Mouse (Mus musculus) left cerebral cortex, adult 2 months (tissue): Measurements from ENCODE around the gene Fkbp14. TPM values are rescaled to one million over a fixed set of nuclear protein-coding genes. Genes with fewer than 3 reads are reported as not detected.

Experiments used
- DNase-seq, 2 experiments: peaks; one replicate each; pipeline ENCODE4 v3.0.0; 2021 to 2022; ENCODE audit warnings: low spot score in 2 of 2, mixed read lengths in 1 of 2; ENCODE audit errors: extremely low spot score in 1 of 2
- H3K27ac ChIP-seq: fragments of 200-600 bp; 2 replicates; pipeline ENCODE4 v1.8.1; 2022
- H3K4me3 ChIP-seq: fragments of 200-600 bp; 2 replicates; pipeline ENCODE4 v1.8.1; 2022
- CTCF ChIP-seq: fragments of 200-600 bp; IDR thresholded peaks from 2 replicates; pipeline ENCODE4 v1.8.1; 2022; ENCODE audit warnings: antibody characterized with exemption, mild to moderate bottlenecking, moderate library complexity
- intact Hi-C: fragments of 180-260 bp; cut with DNase I; formaldehyde crosslinking; loops from one replicate; pipeline ENCODE4 v1.15.1; 2025
- long read RNA-seq, 2 experiments: library from polyadenylated mRNA; stranded (forward); transcript quantifications; one replicate each; pipeline ENCODE4 v2.0.0; 2021; ENCODE audit warnings: borderline mapping rate in 2 of 2
- total RNA-seq, 2 experiments: library from RNA; stranded (reverse); gene quantifications; 2 replicates each; pipeline ENCODE4 v1.2.3; 2021

Fkbp14 gene
- 1 to 10 TPM; 9.0 to 9.2 TPM for total RNA-seq
- long read RNA-seq, experiment 1, transcript Fkbp14-201 (4 exons, 2,694 nt) = major isoform, 5 of 6 reads
- long read RNA-seq, experiment 1, partial matches to known transcripts = 0 of 6 reads
- long read RNA-seq, experiment 1, other reads (novel, unspliced or antisense) = 0 of 6 reads
- long read RNA-seq, experiment 2, transcript Fkbp14-201 (4 exons, 2,694 nt) = major isoform, 6 of 10 reads
- long read RNA-seq, experiment 2, partial matches to known transcripts = 0 of 10 reads
- long read RNA-seq, experiment 2, other reads (novel, unspliced or antisense) = 2 of 10 reads

DNA sequence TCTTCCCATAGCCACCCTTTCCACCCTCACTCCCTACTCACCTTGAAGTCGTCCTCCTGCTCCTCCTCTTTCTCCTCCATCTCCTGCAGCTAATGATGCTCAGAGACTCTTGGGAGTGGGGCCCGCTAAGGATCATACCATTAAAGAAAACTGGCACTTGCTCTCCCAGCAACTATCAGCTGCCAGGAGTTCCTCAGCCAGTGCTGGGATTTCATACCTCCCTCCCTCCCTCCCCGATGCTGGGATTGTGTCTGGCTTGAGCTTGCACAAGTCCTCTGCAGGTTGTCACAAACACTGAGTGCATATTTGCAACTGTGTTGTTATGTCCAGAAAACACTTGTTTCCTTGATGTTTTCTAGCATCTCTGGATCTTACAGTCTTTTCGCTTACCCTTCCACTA, at the start of gene Fkbp14:
Fkbp14 (minus strand) TSS at position 101 of the 400 bp plus-strand sequence.
- no peak within 1 kb of the TSS for H3K4me3 ChIP-seq
- DNase-seq = no peak
- TF ChIP-seq CTCF = no peak

DNA sequence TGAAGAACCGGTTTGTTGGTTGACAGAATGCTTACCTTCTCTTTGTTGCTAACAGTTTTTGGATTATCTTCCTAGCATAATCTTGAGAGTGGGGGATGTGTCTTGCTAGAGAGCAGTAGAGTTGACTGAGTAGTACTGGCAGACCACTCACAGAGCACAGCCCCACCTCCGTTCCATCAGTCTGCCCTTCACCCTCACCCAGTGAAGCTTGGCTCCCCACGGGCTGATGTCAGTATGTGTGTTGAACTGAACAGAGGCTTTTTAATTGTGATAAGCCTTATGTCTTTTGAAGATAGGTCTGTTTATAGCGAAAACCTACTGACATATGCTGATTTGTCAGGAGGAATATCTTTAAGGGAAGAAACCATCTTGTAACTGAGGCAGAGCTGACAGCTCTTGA, 46.1 kb upstream of the Fkbp14 start:
- no peak for TF ChIP-seq CTCF
- H3K4me3 ChIP-seq = no peak overlapping the region
- intact Hi-C loops = no loop called here
- DNase-seq = no peak
- no peak overlapping the region for H3K27ac ChIP-seq

More for the DNA sequence above, at the start of gene Fkbp14:
- intact Hi-C loops = loop anchor here (5.0 to 10.0 kb wide), 2 partner anchors 395 to 438 kb away; partner anchors contain the start of genes Gars and Ggct
- no peak within 1 kb of the TSS for H3K27ac ChIP-seq

DNA sequence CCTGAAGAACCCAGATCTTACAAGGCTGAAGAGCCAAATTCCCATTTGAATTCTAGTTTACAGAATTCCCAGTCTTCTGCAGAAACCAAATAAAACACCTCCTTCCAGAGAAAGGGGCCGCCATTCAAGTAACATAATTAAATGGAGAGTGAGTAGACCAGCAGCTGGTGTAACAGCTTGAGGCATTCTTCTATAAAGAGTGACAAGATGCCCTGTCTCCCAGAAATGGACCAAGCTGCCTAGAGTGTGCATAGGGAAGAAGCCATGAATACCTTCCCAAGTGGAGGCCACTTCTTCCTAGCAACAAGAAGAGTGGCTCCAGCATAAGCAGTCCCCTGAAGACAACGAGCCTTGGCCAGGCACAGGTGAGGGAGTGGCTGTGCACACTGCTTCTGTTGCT, 44.8 kb upstream of the Fkbp14 start:
- DNase-seq = peak in 1 of 2 experiments; percentile 13
- Histone ChIP-seq H3K27ac (no peak overlapping the region), H3K4me3 (no peak overlapping the region)
- no peak for TF ChIP-seq CTCF
- intact Hi-C loops = no loop called here

DNA sequence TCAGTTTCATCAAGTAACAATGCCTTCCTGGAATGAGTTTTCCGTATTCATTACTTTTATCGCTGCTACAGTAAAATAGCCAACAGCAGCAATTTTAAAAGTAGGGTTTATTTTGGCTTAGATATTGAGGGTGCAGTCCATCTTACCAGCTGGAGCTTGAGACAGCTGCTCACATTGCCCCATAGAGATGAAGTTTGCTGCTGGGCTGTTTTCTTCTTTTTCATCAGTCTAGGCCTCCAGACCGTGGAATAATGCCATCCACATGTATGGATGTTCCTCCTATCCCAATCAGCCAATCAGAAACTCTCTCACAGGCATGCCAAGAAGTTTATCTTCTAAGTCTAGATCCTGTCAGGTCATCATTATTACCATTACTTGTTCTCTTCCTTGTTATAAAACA, 42.8 kb upstream of the Fkbp14 start:
- H3K27ac ChIP-seq = no peak overlapping the region
- no peak overlapping the region for H3K4me3 ChIP-seq
- no peak for TF ChIP-seq CTCF
- intact Hi-C loops = loop anchor here (5.0 kb wide), 1 partner anchor 177 kb away; the partner anchor contains the start of gene Znrf2
- DNase-seq = no peak

DNA sequence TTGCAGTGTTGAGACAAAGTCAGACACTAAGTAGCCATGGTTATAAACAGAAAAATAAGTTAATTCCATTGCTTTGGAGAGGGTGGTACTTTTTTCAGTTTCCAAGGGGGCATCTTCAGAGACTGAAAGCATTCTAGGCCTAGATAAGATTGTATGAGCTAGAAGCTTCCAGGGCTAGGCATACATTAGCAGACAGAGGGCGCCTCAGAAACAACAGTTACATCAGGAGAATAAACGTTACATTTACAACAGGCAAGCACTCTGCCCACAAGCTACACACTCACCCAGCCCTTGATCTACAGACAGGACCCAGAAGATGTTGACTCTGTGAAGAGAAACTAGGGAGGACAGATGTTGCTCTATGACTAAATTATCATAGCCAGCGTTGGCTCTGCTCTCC, 34.4 kb upstream of the Fkbp14 start:
- peak; percentile 65 for TF ChIP-seq CTCF
- no peak overlapping the region for H3K4me3 ChIP-seq
- peak; percentile 19 to 24 for DNase-seq
- no peak overlapping the region for H3K27ac ChIP-seq
- intact Hi-C loops = loop anchor here (5.0 kb wide), 1 partner anchor 51 kb away; the partner anchor contains the start of gene Mturn

DNA sequence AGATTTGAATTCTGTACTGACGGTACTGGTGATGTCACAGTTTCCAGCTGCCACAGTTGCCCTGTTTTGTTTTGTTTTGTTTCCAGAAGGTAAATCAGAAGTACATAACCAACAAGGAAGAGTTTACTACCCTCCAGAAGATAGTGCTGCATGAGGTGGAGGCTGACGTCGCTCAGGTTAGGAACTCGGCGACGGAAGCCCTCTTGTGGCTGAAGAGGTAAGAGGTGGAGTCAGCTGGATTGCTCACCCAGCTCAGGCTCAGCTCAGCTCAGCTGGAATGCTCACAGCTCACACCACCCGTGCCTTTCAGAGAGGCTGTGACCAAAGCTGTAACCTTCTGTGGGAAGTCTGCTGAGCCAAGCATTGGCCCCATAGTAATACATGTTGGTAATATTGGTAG, 32.6 kb upstream of the Fkbp14 start:
- peak; percentile 24 for DNase-seq
- TF ChIP-seq CTCF = peak; percentile 36
- Histone ChIP-seq H3K4me3 (no peak overlapping the region), H3K27ac (no peak overlapping the region)
- intact Hi-C loops = loop anchor here (5.0 kb wide), 1 partner anchor 53 kb away; the partner anchor contains the start of gene Mturn

DNA sequence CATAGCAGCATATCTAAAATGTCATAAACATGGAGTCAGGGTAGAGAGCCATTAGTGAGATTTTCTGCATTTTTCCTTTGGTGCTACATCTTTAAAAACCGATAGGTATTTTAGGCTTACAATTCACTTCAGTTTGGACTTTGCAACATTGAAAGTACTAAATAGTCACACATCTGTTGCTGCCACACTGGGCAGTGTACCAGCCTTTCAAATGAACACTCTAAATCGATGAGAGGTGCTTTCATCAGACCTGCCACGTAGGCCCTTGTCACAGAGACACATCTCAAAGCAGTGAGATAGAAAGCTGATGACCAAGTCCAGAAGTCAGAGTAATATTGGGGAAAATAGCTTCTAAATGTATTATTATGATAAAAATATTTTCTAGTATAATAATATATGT, 31.3 kb upstream of the Fkbp14 start:
- no peak overlapping the region for H3K4me3 ChIP-seq
- no peak for DNase-seq
- TF ChIP-seq CTCF = no peak
- intact Hi-C loops = no loop called here
- no peak overlapping the region for H3K27ac ChIP-seq

DNA sequence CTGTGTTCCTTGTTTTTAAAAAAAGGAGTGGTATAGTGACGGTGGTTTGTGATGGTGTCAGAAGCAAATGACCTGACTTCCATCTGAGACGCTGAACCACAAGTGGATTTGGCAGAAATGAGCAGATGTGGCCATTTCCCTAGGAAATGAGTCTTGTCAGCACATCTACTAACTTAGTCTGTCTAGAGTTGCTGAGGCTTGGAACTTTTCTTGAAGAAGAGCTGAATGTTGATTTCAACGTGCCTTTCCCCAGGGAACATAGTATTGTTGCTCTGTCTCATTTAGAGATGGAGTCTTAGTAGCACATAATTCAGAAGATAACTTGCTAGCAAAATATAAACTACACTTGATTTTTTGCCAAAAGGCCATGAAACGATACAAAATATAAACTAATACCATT, 23.2 kb upstream of the Fkbp14 start:
- intact Hi-C loops = no loop called here
- no peak for DNase-seq
- TF ChIP-seq CTCF = no peak
- H3K27ac ChIP-seq = no peak overlapping the region
- no peak overlapping the region for H3K4me3 ChIP-seq

DNA sequence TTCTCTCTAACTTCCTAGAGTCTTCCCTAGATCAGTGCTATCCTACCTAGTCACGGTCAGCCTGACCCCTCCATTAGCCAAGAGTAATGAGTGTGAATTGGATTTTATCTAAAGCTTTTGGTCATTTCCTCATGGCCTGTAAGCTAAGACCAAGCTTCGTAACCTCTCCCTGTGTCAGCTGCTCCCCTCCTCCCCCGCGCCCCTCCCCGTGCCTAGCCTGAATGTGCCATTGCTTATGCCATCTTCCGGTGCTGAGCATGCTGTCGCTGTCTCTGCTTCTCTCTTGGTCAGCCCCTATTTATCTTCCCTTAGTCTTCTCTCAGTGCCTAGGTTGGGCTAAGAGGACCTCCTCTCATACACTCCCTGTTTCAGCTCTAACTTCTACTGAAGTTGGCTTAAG, 22.4 kb upstream of the Fkbp14 start:
- no peak overlapping the region for H3K27ac ChIP-seq
- no peak overlapping the region for H3K4me3 ChIP-seq
- intact Hi-C loops = no loop called here
- DNase-seq = no peak
- TF ChIP-seq CTCF = no peak

DNA sequence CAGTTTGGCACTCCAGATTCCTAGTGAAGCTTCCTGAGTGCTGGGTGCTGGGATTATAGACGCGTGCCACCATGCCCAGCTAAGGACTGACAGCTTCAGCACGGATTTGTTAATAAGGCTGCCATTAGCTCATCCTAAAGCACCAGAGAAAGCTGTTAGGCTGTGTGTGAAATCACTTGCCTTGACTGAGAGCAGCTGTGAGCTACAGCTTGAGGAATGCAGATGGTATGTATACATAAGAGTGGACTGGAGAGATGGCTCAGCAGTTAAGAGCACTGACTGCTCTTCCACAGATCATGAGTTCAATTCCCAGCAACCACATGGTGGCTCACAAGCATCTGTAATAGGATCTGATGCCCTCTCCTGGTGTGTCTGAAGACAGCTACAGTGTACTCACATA, 20.3 kb upstream of the Fkbp14 start:
- no peak for DNase-seq
- intact Hi-C loops = no loop called here
- no peak; the same call in 1 of the 2 replicates for TF ChIP-seq CTCF
- no peak overlapping the region for H3K4me3 ChIP-seq
- no peak overlapping the region for H3K27ac ChIP-seq

DNA sequence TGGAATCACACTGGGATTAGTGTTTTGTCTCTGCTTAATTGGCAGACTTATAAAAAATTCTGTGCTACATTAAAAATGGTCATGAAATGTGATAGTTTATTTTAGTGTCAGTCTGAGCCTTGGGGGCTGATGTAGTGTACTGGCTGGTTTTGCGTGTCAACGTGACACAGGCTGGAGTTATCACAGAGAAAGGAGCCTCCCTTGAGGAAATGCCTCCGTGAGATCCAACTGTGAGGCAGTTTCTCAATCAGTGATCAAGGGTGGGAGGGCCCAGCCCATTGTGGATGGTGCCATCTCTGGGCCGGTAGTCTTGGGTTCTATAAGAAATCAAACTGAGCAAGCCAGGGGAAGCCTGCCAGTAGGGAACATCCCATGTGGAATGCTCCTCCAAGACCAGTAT, 9.1 kb upstream of the Fkbp14 start:
- Histone ChIP-seq H3K27ac (no peak overlapping the region), H3K4me3 (no peak overlapping the region)
- TF ChIP-seq CTCF = no peak
- intact Hi-C loops = no loop called here
- no peak for DNase-seq

DNA sequence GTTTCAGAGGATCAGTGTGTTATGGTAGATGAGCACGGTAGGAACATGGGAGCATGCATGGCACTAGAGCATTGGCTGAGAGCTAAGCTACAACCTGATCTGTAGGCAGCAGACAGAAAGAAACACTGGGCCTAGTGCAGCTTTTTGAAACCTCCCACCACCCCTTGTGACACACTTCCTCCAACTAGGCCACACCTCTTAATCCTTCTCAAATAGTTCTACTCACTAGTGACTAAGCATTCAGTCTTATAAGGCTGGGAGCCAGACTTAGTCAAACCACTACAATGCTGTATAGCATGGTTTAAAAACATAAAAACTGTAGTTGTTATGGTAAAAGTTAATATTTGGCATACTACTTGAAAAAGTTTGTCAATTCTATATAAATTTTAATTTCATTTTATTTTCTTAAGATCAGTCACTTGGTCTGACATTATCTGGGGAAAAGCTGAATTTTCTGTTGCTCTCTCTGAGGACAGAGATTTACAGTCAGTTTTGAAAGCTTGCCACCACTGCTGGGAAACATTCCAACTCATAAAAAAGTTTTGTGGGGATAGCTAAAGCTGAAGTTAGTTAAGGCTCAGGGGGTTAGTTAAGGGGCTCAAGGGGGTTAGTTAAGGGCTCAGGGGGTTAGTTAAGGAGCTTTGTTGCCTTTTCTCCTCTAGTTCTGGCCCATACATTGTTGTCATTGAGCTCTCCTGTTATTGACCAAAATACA, 7.0 kb upstream of the Fkbp14 start:
- Histone ChIP-seq H3K27ac (no peak overlapping the region), H3K4me3 (no peak overlapping the region)
- intact Hi-C loops = no loop called here
- DNase-seq = no peak
- no peak for TF ChIP-seq CTCF
